Mouse (Mus musculus) erythroblast, adult 5-6 weeks (primary cell): Measurements from ENCODE around the gene Inmt. TPM values are rescaled to one million over a fixed set of nuclear protein-coding genes. Genes with fewer than 3 reads are reported as not detected.
"Not testable (repeated sequence)": the region's sequence is repeated elsewhere in the genome, so short reads cannot be mapped to it uniquely, and the experiment has no call there.

Source experiments
- ATAC-seq: replicated peaks from 2 replicates; pipeline ENCODE4 v1.8.0; 2016; ENCODE audit warnings: moderate number of reproducible peaks, mild to moderate bottlenecking, moderate TSS enrichment, inconsistent platforms; ENCODE audit not compliant: poor library complexity, low FRiP score, severe bottlenecking
- total RNA-seq, 2 experiments: library from RNA; stranded (forward) in 1 of 2; stranded (reverse) in 1 of 2; fragments of 150-400 nt in 1 of 2; fragments of 200-764, 138-1000 nt in 1 of 2; gene quantifications; 2 replicates each; pipeline versions ENCODE4 v1.2.3 to v1.2.4; 2015 to 2017; ENCODE audit warnings: low replicate concordance in 2 of 2

The Inmt gene
- total RNA-seq (2015; ENCODE audit: low replicate concordance) (not detected in 2 replicates), total RNA-seq (2017; ENCODE audit: low replicate concordance) (not detected in 2 replicates)

GRCm38 (mm10) chr6:55174741-55175181 lies at the start of gene Inmt:
Gene Inmt, minus strand, starts transcription at chr6:55175043.
- ATAC-seq: no peak

GRCm38 (mm10) chr6:55223986-55224385 lies 49.1 kb upstream of the Inmt start:
- no peak for ATAC-seq

GRCm38 (mm10) chr6:55218232-55218631 lies 43.4 kb upstream of the Inmt start:
- ATAC-seq: no peak

GRCm38 (mm10) chr6:55214541-55214940 lies 39.7 kb upstream of the Inmt start:
- no peak for ATAC-seq

- no peak for ATAC-seq
These were observed 35.9 kb upstream of the Inmt start for GRCm38 (mm10) chr6:55210423-55211365.

GRCm38 (mm10) chr6:55207786-55208185 lies 32.9 kb upstream of the Inmt start:
- no peak for ATAC-seq

GRCm38 (mm10) chr6:55203931-55204330 lies 29.1 kb upstream of the Inmt start:
- no peak for ATAC-seq

- peak; percentile 93 for ATAC-seq
These were observed 28.4 kb upstream of the Inmt start, which contains the start of gene Mindy4 for GRCm38 (mm10) chr6:55202913-55203910. Gene Mindy4, plus strand, starts transcription at chr6:55203383.

GRCm38 (mm10) chr6:55199047-55199446 lies 24.2 kb upstream of the Inmt start:
- ATAC-seq: no peak

GRCm38 (mm10) chr6:55193171-55193570 lies 18.3 kb upstream of the Inmt start:
- no peak for ATAC-seq

GRCm38 (mm10) chr6:55191537-55191936 lies 16.7 kb upstream of the Inmt start:
- ATAC-seq: no peak

GRCm38 (mm10) chr6:55189406-55189805 lies 14.6 kb upstream of the Inmt start:
- ATAC-seq: no peak

GRCm38 (mm10) chr6:55187827-55188226 lies 13.0 kb upstream of the Inmt start:
- ATAC-seq: not testable (repeated sequence)

GRCm38 (mm10) chr6:55182655-55183430 lies 8.0 kb upstream of the Inmt start:
- no peak for ATAC-seq

- ATAC-seq: no peak
These were observed 4.7 kb upstream of the Inmt start for GRCm38 (mm10) chr6:55179560-55179959.

GRCm38 (mm10) chr6:55177060-55177732 lies 2.4 kb upstream of the Inmt start:
- ATAC-seq: no peak

- ATAC-seq: no peak
These were observed 1.0 kb upstream of the Inmt start for GRCm38 (mm10) chr6:55175892-55176291.

- ATAC-seq: no peak
These were observed 613 bp upstream of the Inmt start for GRCm38 (mm10) chr6:55175456-55175855.

- no peak for ATAC-seq
These were observed 898 bp downstream of the Inmt start for GRCm38 (mm10) chr6:55173941-55174349.
